Mouse (Mus musculus) spleen, postnatal 36 days (tissue): ENCODE measurements around the gene Tmco1.
"Not testable (repeated sequence)": the region's sequence is repeated elsewhere in the genome, so short reads cannot be mapped to it uniquely, and the experiment has no call there.

Experiments
- DNase-seq, 2 experiments: peaks; one replicate each; pipeline ENCODE4 v3.0.0; 2022; ENCODE audit warnings: low spot score in 2 of 2, mixed read lengths in 1 of 2

The Tmco1 gene

DNA sequence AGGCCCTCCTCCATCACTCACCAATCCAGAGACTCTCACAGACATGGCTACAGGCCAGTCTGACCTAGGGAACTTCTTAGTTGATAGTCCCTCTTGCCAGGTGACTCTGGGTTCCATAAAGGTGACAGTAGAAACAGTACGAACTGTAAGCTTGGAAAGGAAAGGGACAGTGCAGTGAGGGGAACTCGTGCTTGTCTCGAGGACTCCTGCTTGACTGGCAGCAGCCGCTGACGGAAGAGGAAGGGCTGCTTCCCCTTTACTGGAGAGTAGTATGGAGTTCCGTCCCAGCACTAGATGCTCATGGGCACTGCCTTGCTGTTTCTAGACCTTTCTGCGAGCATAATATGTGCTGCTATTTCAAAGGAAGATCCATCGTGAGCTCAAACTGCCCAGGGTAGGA is 22.9 kb downstream of the Tmco1 start:
- no peak for DNase-seq

DNA sequence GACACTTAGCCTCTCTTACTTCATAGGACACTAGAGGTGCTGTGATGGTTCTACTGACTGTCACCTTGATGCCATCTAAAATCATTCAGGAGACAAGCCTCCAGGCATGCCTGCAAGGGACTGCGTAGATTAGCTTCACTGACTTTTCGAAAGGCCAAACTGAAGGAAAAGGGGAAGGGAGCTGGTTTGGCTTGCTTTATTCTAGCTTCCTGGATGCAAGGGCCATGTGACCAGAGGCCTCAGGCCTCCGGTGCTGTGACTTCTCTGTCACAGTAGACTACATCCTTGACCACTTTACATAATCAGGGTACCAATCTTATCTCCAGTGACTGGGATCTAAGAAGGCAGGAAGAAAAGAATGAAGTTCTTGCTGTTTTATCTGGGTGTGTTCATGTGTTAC is 28.2 kb downstream of the Tmco1 start:
- DNase-seq = no peak

DNA sequence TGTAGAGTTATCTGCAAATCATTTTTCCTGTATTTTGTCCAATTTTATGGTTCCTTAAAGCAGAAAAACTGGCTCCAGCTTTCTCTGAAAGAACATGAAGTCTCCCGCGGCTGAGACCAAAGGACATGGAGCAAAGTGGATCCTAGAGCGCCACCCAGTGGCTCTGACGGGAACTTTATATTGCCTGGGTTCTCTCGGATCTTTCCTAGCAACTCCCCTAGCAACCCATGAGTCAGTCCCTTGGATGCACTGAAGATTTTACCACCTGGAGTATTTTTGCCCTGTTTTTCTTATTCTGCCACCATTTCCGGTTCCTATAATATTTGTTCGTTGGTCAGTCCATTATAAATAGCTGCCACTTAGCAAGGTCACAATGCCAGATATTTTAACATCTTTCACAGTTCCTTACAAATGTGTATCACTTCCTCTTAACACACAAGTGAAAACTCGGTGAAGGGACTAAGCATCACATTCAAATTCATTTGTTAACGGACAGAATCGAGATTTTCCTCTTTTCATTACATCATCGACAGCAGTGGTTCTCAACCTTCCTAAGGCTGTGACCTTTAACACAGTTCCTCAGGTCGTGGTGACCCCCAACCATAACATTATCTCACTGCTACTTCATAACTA is 29.4 kb downstream of the Tmco1 start:
- DNase-seq = peak; percentile 56 to 65

DNA sequence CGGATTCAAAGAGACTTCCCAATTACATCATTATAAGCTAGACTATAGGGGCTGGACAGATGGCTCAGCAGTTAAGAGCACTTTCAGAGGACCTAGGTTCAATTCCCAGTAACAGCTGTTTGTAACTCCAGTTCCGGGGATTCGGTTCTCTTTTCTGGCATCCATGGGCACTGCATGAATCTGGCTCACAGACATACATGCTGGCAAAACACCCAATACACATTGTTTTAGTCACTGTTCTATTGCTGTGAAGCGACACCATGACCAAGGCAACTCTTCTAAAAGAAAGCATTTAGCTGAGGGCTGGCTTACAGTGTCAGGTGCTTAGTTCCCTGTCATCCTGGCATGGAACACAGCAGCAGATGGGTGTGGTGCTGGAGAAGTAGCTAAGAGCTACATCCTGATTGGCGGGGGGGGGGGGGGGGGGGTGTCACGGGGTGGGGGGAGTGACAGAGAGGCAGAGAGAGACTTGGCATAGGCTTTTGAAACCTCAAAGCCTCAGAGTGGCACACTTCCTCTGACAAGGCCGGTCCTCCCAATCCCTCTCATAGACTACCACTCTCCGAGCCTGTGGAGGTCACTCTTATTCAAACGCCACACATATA is 31.1 kb downstream of the Tmco1 start:
- no peak for DNase-seq

DNA sequence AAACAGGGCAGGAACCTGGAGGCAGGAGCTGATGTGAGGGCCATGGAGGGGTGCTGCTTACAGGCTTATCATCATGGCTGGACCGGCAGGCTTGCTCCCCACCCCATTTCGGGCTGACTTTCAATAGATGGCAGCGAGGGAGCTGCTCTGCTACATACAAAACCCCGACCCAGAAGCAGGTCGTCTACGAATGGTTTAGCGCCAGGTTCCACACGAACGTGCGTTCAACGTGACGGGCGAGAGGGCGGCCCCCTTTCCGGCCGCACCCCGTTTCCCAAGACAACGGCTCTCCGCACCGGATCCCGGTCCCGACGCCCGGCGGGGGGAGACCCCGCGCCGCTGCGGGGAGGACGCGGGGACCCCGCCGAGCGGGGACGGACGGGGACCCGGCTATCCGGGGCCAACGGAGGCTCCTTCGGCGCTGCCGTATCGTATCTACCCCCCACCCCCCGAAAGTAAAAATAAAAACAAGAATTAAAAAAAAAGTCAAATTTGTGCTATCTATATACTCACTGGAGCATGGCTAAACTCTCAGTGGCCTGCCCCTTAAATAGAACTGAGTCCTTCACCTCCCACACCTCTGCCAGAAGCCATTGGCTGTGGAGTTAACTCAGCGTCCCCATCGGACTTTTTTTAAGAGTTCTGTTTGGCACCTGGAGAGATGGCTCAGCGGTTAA is 32.1 kb downstream of the Tmco1 start:
- no peak for DNase-seq

DNA sequence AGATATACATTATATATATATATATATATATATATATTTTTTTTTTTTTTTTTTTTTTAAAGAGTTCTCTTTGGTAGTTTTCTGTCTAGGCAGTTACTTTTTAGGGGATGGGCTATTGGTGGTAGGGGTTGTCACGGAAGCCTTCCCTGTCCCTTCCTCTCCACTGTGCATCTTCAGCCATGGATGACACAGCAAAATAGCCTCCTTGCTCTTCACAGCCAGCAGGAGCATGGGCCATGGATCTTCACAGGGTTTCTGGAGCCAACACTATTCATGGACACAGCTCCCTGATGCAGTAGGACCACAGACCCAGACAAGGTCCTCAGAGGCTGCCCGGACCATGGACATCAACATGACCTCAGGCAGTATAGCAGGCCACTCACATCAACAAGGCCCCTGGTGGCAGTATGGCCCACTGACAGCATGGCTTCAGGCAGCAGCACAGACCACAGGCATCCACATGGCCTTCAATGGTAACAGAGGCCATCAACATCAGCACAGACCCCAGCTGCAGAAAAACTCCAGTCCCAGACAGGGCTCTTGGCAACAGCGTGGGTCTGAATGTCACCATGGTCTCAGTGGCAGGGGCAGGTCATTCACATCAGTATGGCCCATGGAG is 32.8 kb downstream of the Tmco1 start:
- DNase-seq = no peak

DNA sequence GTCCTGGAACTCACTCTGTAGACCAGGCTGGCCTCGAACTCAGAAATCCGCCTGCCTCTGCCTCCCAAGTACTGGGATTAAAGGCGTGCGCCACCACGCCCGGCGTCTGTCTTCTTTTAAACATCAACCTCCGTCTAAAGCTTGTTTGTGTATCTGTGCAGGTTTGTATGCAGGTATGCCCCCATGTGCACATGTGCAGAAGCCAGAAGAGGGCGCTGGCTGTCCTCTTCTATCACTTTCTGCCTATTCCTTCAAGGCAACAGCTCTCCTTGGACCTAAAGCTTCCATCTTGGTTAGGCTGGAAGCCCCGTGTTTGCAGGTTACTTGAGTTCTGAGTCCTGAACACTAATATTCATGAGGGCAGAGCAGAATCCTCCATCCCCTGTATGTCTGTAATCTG is 34.7 kb downstream of the Tmco1 start:
- no peak for DNase-seq

DNA sequence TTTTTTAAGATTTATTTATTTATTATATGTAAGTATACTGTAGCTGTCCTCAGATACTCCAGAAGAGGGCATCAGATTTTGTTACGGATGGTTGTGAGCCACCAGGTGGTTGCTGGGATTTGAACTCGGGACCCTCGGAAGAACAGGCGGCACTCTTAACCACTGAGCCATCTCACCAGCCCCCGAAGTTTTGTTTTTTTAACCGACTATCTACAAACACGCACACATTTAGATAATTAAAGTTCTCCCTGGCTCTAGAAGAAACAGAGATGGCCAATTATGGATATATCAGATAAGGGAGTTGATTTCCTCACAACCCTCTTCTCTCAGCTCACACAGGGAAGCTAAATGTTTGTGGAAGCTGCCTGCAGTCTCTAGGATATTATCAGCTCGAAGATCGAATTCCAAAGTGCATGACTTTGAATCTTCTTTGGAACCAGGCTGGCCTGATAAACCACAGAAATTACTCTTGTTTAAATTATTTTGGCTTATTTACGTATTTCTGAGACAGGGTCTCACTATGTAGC is 37.9 kb downstream of the Tmco1 start:
- not testable (repeated sequence) for DNase-seq

DNA sequence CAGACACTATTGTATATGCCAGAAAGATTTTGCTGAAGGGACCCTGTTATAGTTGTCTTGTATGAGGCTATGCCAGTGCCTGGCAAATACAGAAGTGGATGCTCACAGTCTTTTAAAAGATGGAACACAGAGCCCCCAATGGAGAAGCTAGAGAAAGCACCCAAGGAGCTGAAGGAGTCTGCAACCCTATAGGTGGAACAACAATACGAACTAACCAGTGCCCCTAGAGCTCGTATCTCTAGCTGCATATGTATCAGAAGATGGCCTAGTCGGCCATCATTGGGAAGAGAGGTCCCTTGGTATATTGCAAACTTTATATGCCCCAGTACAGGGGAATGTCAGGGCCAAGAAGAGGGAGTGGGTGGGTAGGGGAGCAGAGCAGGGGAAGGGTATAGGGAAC is 41.0 kb downstream of the Tmco1 start:
- DNase-seq = not testable (repeated sequence)

DNA sequence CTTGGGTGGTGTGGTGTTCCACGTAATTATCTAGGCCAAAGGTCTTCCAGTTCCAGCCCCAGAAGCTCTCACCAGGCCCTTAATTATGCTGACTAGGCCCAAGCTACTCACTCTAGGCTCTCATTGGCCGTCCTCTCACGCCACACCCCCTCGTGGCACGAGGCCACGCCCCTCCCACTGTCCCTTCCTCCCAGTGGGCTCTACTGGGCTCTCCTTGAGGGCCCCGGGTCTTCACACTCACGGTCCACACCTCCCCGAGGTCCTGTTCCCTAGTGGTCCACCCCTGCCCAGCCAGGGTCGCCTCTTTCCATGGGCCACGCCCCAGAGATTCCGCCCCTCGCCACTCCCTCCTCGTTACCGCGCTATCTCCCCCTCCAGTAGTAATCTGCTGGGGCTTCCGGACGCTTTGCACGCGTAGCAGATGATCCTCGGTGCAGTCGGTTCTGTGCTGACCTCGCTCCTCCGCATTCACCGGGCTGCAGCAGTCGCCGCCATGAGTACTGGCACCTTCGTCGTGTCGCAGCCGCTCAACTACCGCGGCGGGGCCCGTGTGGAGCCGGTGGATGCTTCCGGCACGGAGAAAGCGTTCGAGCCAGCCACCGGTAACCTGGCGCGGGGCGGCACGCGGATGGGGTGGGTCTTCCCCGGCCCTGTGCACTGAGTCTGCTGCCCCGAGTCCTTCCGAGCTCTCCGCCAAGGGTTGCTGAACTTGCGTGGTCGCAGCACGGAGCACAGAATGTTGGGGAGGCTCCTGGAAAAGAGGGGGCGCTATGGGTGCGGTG is 41.8 kb downstream of the Tmco1 start, which contains the start of gene Aldh9a1:
Gene Aldh9a1 (plus strand): TSS at position 177 of the 782 bp plus-strand sequence.
- DNase-seq = peak; percentile 80 to 87

DNA sequence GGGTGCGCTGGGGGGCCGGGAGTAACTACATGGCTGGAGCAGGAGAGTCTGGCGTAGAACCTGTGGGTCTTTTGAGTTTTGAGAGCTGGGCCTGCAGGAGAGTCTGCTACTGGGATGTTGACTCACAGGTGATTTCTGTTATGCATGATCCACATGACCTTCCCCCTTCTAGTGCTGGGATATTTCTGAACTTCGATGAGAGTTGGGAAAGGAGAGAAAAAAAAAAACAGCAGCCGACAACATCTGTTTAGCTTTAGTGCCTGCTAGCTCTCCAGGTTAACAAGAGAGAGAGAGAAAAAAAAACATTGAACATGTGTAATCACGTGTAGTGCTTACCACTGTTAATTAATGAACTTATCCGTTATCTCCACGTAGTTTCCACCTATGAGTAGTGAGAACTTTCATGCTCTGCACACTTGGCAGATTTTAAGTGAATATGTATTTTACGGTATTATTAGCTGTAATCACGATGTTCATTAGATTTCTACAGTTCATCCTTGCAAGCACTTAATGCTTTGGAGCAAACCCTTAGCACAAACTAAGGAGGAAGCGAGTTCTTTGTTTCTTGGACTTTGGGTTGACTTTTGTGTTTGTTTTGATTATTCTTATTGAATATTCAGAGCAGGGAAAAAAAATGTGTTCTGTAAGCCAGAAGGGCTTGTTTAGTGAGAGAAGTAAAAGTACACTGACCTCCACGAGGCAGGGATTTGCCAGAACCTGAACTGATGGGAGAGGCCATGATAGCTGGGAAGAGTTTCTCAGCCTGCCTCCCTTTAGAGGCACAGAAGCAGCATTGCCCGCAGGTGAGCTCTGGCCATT is 42.6 kb downstream of the Tmco1 start:
- DNase-seq = no peak

DNA sequence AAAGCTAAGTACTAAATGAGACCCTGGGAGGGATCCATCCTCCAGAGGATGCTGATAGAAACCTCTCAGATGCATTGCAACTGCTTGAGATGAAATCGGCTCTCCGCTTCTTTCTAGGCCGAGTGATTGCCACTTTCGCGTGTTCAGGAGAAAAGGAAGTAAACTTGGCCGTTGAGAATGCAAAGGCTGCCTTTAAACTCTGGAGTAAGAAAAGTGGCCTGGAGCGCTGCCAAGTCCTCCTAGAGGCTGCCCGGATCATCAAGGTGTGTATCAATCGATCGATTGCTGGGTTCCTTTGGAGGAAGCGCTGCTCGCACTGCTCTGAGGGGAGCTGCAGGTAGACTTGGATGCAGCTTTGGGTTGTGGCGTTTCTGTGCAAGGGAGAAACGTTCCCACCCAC is 44.2 kb downstream of the Tmco1 start:
- DNase-seq = no peak

DNA sequence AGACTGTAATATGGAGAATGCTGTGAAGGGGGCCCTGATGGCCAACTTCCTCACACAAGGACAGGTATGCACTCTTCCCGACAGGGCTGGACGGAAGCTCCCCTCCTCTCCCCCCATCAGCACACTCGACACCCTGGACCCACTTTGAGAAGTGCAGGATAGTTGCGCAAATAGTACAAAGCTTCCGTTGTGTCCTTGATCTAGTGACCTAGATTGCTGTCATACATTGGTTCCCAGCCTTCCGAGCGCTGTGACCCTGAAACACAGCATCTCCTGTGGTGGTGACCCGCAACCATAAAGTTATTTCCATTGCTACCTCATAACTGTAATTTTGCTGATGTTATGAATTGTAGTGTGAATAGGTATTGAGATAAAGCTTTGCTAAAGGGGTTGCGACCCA is 49.2 kb downstream of the Tmco1 start:
- no peak for DNase-seq

DNA sequence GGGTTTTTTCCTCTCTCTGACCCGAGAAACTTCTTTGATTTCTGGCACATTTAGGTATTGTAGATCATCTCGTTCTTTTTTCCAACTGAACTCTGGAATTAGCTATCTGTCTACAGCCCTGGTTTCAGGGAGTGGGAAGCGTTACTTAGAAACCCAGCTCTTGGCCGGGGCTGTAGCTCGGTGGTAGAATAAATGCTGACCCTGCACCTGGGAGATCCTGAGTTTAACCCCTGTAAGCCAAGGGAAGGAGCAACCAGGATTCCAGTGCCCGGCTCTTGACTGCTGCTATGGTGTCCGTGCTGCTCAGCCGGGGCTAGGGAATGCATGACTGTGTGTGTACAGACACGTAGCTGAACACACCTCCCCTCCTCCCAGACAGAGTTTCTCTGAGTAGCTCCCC is 50.6 kb downstream of the Tmco1 start:
- no peak for DNase-seq

DNA sequence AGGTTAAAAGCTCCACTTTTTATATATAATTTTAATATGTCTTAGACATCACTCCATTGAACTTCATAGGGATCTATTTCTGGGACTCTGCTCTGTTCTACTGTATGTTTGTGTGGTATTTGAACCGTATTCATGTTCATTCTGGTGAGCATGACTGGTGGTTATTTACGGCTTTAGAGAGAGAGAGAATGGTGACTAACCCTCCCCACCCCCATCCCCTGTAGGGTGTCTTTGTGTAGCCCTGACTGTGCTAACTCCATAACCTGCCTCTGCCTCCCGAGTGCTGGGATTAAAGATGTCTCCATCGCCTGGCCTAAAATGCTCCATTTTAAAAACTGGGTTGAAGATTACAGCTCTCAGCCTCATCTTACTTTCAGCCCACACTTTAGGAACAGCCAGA is 52.1 kb downstream of the Tmco1 start:
- no peak for DNase-seq

DNA sequence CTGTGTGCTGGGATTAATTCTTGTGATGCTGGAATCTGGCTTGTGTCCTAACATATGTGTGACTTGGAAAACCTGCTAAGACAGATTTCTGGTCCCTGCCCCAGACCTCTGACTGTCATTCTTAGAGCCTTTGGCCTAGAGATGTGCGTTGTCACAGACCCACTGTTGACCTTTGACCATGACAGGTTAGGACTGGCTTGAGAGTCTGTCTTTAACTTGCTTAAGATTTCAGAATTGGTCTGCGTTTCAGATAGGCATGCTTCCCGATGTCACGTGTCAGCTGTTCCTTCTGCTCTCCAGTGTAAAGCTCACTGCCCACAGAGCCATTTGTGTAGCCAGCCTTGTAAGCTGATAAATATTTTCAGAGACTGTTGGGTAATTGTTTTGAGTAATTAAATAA is 54.6 kb downstream of the Tmco1 start:
- DNase-seq = no peak

DNA sequence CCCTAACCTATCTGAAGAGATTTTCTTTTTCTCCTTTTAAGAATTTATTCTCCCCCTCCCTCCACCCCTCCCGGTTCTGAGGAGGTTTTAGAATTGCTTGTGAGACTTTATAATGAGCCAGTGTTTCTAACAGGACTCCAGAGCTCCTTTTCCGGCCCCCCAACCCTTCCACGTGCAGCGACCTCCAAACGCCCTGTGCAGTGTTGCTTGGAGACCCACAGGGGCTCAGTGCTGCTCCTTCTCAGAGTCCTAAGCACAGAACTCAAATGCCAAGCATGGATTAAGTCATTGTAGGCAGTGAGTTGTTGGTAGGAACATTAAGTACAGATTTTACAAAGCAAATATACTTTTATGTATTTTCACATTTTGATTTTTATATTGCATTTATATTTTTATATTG is 55.1 kb downstream of the Tmco1 start:
- DNase-seq = no peak

DNA sequence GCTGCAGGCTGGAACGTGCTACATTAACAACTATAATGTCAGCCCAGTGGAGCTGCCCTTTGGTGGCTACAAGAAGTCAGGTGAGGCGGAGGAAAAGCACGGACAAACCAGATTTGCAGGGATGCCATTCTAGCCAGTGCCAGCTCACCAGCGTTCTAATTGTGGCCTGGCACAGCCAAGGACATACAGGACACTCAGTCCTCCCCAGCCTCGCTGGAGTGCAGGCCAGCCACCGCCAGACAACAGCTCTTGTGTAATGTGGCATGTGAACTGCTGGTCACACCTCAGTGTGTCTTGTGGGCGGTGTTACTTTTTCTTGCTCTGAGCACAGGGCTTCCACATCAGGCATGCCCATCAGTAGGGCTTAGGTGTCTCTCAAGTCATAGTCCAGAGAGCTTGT is 57.6 kb downstream of the Tmco1 start:
- no peak for DNase-seq

DNA sequence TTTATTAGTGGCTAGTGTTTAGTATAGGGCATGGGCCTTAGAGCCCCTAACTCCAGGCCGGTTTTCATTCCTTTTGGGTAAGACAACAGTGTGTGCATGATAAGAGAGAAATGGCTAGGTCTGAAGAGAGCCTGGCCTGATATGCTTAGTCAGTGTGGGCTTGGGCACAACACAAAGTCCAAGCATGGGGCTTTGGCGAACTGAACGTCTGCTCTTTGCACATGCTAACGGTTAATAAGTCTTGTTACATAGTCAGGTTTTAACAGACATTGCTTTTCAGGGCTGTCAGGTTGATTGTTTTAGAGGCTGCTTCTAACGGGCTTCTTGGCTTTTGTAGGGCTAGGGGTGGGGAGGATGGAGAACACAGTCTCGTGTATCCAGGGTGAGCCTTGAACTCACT is 58.4 kb downstream of the Tmco1 start:
- no peak for DNase-seq

DNA sequence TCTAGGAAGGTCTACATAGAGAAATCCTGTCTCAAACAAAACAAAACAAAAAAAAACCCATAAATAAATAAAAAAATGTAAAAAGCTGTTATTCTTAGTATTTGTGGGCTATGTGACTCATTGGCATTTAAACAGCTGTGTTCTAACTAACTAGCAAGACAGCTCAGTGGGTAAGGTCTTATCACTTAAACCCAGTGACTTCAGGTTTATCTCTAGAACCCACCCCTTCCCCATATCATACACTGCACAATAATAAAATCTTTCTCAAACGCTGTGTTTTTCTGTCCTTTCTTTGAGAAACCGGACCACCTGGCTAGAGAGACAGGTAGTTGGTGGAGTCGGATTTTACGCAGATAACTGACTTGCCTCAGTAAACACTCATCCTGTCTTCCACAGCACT is 59.8 kb downstream of the Tmco1 start:
- DNase-seq = no peak

DNA sequence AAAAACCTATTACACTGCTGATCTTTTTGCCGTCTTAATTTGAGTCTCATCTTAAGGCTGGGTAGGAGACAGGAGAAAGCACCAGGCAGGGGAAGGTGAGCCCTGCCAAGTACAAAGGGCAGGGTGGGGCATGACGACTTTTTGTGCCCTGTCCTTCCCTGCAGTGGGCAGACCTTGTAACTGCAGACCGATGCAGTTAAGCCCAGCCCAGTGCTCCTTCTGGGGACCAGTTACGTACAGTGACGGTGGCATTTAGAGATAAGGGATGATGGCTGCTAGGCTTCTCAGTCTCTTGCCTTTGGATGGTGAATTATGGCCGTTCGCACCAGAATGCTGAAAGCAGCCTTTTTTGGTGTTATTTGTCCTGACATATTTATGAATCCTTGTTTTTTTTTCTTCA is 60.3 kb downstream of the Tmco1 start:
- DNase-seq = peak; percentile 17 to 45
